Mouse (Mus musculus) heart, postnatal 0 days (tissue): Measurements from ENCODE around the gene Igfbp3. TPM values are rescaled to one million over a fixed set of nuclear protein-coding genes. Genes with fewer than 3 reads are reported as not detected.

Experiments
- ATAC-seq: fragments of 200-750 bp; cut with Nextera tagmentation; 2 replicates; pipeline ENCODE4 v1.8.0; 2017; ENCODE audit warnings: low read depth, moderate number of reproducible peaks, moderate library complexity; ENCODE audit not compliant: insufficient read depth
- DNase-seq: peaks from one replicate; pipeline ENCODE4 v3.0.0-alpha.2; 2016; ENCODE audit warnings: low spot score
- H3K27ac ChIP-seq: fragments of 300-500 bp; sonication (generic); 2 replicates; pipeline ENCODE4 v1.5.1; 2014; ENCODE audit warnings: low read depth, mild to moderate bottlenecking
- H3K27me3 ChIP-seq: fragments of 300-500 bp; sonication (generic); 2 replicates; pipeline ENCODE4 v1.6.1; 2014; ENCODE audit warnings: low read length, mixed read lengths; ENCODE audit not compliant: control insufficient read depth, insufficient read depth
- H3K36me3 ChIP-seq: fragments of 300-500 bp; sonication (generic); replicated peaks from 2 replicates; pipeline ENCODE4 v1.6.1; 2014; ENCODE audit warnings: low read length, mixed read lengths; ENCODE audit not compliant: control insufficient read depth, insufficient read depth
- H3K4me1 ChIP-seq: fragments of 300-500 bp; sonication (generic); 2 replicates; pipeline ENCODE4 v1.6.1; 2014; ENCODE audit warnings: antibody characterized with exemption; ENCODE audit not compliant: control insufficient read depth, insufficient read depth
- H3K4me2 ChIP-seq: fragments of 300-500 bp; sonication (generic); 2 replicates; pipeline ENCODE4 v1.6.1; 2014; ENCODE audit warnings: low read depth, mild to moderate bottlenecking, low read length, moderate library complexity
- H3K4me3 ChIP-seq: fragments of 300-500 bp; sonication (generic); 2 replicates; pipeline ENCODE4 v1.5.1; 2014; ENCODE audit warnings: low read depth, low read length
- H3K9ac ChIP-seq: fragments of 300-500 bp; sonication (generic); replicated peaks from 2 replicates; pipeline ENCODE4 v1.6.1; 2014; ENCODE audit warnings: low read depth, low read length, mixed read lengths
- H3K9me3 ChIP-seq: fragments of 300-500 bp; sonication (generic); replicated peaks from 2 replicates; pipeline ENCODE4 v1.6.1; 2016; ENCODE audit warnings: low read length; ENCODE audit not compliant: control insufficient read depth
- CTCF ChIP-seq: IDR thresholded peaks from 2 replicates; pipeline ENCODE4 v1.5.1; 2016; ENCODE audit warnings: antibody characterized with exemption, control low read depth, low read depth
- EP300 ChIP-seq: IDR thresholded peaks from 2 replicates; pipeline ENCODE4 v1.6.1; 2016; ENCODE audit warnings: antibody characterized with exemption, low read depth
- WGBS: fragments of 180-500 bp; shearing (Covaris S2); extraction: QIAGEN DNeasy Blood & Tissue Kit; methylation state at CpG from one replicate; pipeline ENCODE4 v1.1.7; 2014; 5-methylcytosine and 5-hydroxymethylcytosine counted together
- polyA plus RNA-seq: library from polyadenylated mRNA; unstranded; fragments of >200 nt; fragmentation: Nextera tagmentation; extraction: Ambion mirVana; gene quantifications from 2 replicates; pipeline ENCODE4 v1.2.1, GENCODE M21; 2015
- total RNA-seq: library from RNA; depleted of rRNA; stranded (reverse); fragments of >200 nt; gene quantifications from 2 replicates; pipeline ENCODE4 v1.2.3, GENCODE M21; 2014; ENCODE audit warnings: low replicate concordance

The Igfbp3 gene
- total and polyA plus RNA-seq, 2 experiments from 2014 or later = 17.2 to 46.5 TPM

DNA sequence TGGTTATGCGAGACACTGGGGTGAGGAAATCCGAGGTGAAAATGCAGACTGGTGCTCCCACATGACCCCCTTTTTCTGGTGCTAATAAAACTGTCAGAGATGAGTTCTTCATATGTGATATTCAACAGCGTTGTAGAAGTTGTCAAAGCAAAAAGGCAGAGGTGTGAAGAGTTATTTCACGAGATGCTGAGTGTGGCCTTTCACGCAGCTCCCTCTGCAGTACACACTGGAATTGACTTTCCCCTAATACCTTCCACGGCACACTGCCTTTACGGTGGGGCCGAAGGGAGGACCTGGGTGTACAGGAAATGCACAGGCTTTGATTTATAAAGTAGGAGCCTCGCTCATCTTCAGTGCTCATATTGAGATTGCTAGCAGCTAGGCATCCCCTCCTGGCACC, 20.6 kb downstream of the Igfbp3 start:
- TF ChIP-seq EP300 (no peak), CTCF (no peak)
- Histone ChIP-seq H3K36me3 (no peaks in the 10 kb centered on the region), H3K9ac (no peak overlapping the region), H3K4me3 (no peak overlapping the region), H3K9me3 (peaks cover 4% of the 10 kb centered on the region), H3K4me2 (no peak overlapping the region), H3K27me3 (0 out of 2 replicates have a peak, but pooled peaks cover 3% of the 10 kb centered on the region), H3K4me1 (no peaks in the 10 kb centered on the region), H3K27ac (no peak overlapping the region)
- 57% methylated on average over 9 of the region's 9 CpGs for WGBS
- no peak for DNase-seq
- no peak for ATAC-seq

GRCm38 (mm10) chr11:7192710-7193109, 21.0 kb downstream of the Igfbp3 start:
- WGBS = 30% methylated on average over 6 of the region's 6 CpGs
- peaks cover 4% of the 10 kb centered on the region for H3K9me3 ChIP-seq
- TF ChIP-seq CTCF = no peak
- no peak for TF ChIP-seq EP300
- no peak overlapping the region for H3K27ac ChIP-seq
- no peaks in the 10 kb centered on the region for H3K36me3 ChIP-seq
- no peak overlapping the region for H3K4me2 ChIP-seq
- H3K27me3 ChIP-seq = 0 out of 2 replicates have a peak, but pooled peaks cover 3% of the 10 kb centered on the region
- DNase-seq (no peak), ATAC-seq (no peak)
- no peak overlapping the region for H3K4me3 ChIP-seq
- H3K9ac ChIP-seq = no peak overlapping the region
- no peaks in the 10 kb centered on the region for H3K4me1 ChIP-seq

DNA sequence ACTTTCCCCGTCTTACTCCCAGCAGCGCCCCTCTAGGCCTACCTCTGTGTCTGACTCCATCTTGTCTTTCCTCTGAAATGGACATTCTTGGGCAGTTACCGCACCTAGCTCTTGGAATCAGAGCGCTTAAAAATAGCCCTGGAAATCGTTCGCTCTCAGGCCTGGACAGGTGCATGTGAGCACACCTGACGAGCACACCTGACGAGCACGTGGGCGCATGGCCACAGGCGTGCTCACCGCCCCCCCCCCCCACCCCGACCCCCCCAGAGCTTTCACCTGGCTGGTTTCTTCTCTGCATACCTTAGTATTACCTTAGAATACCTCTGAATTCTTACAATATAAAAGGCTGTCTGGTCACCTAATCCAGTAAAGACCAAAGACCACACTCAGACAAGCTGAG, 25.3 kb downstream of the Igfbp3 start, which contains the start of gene Gm11985:
Gm11985 (minus strand) TSS at position 101 of the 400 bp plus-strand sequence.
- no peaks in the 10 kb centered on the region for H3K9me3 ChIP-seq
- H3K4me3 ChIP-seq = no peak within 1 kb of the TSS
- no peaks in the 10 kb centered on the region for H3K4me1 ChIP-seq
- ATAC-seq (no peak), DNase-seq (no peak)
- H3K36me3 ChIP-seq = no peaks in the 10 kb centered on the region
- 77% methylated on average over 13 of the region's 13 CpGs for WGBS
- 0 out of 2 replicates have a peak, but pooled peaks cover 3% of the 10 kb centered on the region for H3K27me3 ChIP-seq
- TF ChIP-seq EP300 (no peak), CTCF (no peak)
- no peak within 1 kb of the TSS for H3K27ac ChIP-seq
- no peak within 1 kb of the TSS for H3K4me2 ChIP-seq
- no peak within 1 kb of the TSS for H3K9ac ChIP-seq

- TF ChIP-seq CTCF (no peak), EP300 (no peak)
- ATAC-seq (no peak), DNase-seq (no peak)
- no peak overlapping the region for H3K27ac ChIP-seq
- 0 out of 2 replicates have a peak, but pooled peaks cover 2% of the 10 kb centered on the region for H3K27me3 ChIP-seq
- no peaks in the 10 kb centered on the region for H3K9me3 ChIP-seq
- no peak overlapping the region for H3K9ac ChIP-seq
- H3K4me1 ChIP-seq = no peaks in the 10 kb centered on the region
- 69% methylated on average over 8 of the region's 8 CpGs for WGBS
- H3K4me2 ChIP-seq = no peak overlapping the region
- no peaks in the 10 kb centered on the region for H3K36me3 ChIP-seq
- H3K4me3 ChIP-seq = no peak overlapping the region
These were observed 26.3 kb downstream of the Igfbp3 start for GRCm38 (mm10) chr11:7187472-7187871.

DNA sequence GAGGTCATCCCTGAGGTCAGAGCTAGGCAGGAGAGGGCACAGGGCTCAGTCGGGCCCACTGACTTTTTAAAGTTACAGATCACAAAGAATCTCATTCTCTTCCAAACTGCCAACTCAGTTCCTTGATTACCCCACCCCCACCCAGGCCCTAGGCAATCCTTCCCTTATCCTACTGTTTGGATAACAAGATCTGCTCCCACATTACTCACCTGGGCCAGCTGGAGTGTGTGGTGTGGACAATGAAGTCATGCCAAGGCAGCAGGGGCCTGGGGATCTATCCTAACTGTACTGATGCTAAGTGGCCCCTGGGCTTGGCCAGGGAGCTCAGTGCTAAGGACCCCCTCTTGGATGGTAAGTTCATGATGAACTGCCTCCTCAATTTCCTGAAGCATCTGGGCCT, 29.3 kb downstream of the Igfbp3 start:
- H3K4me2 ChIP-seq = no peak overlapping the region
- H3K9me3 ChIP-seq = no peaks in the 10 kb centered on the region
- 38% methylated on average over 1 of the region's 1 CpGs for WGBS
- H3K36me3 ChIP-seq = no peaks in the 10 kb centered on the region
- H3K27me3 ChIP-seq = no peaks in the 10 kb centered on the region
- no peak overlapping the region for H3K4me3 ChIP-seq
- H3K4me1 ChIP-seq = no peaks in the 10 kb centered on the region
- no peak for DNase-seq
- no peak overlapping the region for H3K27ac ChIP-seq
- ATAC-seq = no peak
- no peak for TF ChIP-seq CTCF
- no peak overlapping the region for H3K9ac ChIP-seq

GRCm38 (mm10) chr11:7182409-7183042, 31.2 kb downstream of the Igfbp3 start:
- Histone ChIP-seq H3K9ac (no peak overlapping the region), H3K27me3 (no peaks in the 10 kb centered on the region), H3K4me1 (no peaks in the 10 kb centered on the region), H3K27ac (no peak overlapping the region), H3K9me3 (no peaks in the 10 kb centered on the region), H3K36me3 (no peaks in the 10 kb centered on the region), H3K4me2 (no peak overlapping the region), H3K4me3 (no peak overlapping the region)
- ATAC-seq (no peak), DNase-seq (no peak)
- WGBS = 51% methylated on average over 8 of the region's 8 CpGs
- TF ChIP-seq EP300 = no peak
- no peak for TF ChIP-seq CTCF
